Mouse (Mus musculus): ENCODE measurements at regions not wholly inside any gene's neighbourhood (a gene's known extent, or its start where the extent isn't known, plus 50 kb on each side); places are given as distances from the start of the nearest gene placed in this dataset.
"Not testable (repeated sequence)": the region's sequence is repeated elsewhere in the genome, so short reads cannot be mapped to it uniquely, and the experiment has no call there.

GRCm38 (mm10) chr3:31508471-31508870 is 198.3 kb upstream of the Slc7a14 start:
- no peak for DNase-seq (ENCODE audit: low read depth, low spot score)

DNA sequence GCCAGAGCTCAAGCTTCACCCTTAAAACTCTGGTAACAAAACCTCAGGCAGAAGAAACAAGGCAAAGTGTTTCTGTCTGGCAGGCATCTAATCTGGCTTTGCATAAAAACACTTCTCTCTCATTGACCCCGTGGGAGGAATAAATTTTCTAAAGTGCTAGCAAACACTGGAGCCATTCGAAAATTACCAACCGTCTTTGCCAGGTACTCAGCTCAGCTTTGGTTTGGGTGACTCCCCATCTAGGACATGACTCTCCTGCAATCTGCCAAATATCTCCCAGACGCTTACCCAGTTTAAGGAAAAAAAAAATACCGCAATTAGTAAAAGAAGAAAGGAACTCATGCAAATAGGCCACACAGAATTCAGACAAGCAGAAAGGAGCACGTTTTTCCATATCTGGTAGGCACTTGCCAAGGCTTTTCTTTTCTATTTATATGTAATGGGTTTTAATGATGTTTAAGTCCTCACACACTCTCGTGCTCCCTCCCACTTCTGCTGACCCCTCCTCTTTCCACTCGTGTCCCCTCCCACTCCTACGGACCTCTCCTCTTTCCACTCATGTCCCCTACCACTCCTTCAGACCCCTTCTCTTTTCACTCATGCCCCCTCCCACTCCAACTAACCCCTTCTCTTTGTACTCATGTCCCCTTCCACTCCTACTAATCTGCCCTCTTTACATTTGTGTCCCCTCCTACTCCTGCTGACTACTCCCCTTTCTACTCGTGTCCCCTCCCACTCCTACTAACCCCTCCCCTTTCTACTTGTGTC is 189.2 kb upstream of the Slc7a14 start:
- DNase-seq (ENCODE audit: low read depth, low spot score) = peak; percentile 12

DNA sequence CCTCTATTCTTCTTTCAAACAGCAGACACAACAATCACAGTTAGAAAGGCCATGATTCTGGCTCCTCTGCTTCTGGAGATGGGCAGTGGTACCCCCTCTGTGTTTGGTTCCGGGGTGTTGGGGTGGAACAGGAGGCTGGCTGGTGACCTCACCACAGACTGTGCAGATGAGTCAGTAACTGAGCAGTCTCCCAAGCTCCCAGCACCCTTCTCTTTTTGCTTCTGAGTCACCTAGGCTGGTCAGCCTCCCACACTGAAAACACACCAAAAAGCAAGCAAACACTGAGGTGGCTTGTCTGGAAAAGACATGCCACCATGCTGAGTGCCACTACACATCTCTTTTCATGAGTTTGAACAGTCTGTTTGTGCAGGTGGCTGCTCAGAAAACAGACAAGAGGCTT is 185.1 kb upstream of the Slc7a14 start:
- peak; percentile 9 for DNase-seq (ENCODE audit: low read depth, low spot score)

DNA sequence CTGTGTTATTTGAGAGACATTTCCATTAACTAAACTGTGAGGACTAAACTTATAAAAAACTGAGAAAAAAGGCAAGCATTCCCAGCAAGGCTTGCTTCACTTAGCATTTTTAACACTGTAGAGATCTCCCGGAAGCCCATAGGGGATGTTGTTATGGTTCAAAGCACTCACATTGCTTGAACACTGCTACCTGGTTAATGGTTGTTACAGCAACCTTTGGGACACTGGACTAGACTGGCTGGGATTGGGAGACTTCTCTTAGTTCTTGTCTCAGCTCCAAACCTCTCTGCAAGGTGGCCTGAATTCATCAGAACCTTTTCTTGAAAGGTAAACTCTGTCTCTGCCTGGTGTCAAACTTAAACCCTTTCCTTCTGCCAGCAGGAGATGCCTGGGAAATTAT is 184.5 kb upstream of the Slc7a14 start:
- DNase-seq (ENCODE audit: low read depth, low spot score) = no peak

DNA sequence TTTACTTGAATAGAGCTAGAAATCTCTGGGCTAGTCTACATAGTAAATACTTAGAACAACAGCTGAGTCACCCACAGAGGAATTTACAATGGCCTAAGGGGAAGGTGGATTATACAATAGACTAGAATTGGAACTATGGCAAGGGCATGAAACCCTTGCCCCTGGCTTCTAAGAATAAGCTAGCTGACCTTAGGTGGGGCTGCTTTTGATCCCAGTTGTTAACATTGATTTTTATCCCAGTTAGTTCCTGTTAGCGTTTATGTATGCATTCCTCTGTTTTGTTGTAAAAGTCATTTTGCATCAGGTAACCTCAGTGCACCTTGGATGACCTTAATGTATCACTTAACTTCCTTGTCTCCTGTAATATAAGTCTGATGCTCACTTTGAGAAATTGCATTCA is 181.6 kb upstream of the Slc7a14 start:
- DNase-seq (ENCODE audit: low read depth, low spot score) = not testable (repeated sequence)

DNA sequence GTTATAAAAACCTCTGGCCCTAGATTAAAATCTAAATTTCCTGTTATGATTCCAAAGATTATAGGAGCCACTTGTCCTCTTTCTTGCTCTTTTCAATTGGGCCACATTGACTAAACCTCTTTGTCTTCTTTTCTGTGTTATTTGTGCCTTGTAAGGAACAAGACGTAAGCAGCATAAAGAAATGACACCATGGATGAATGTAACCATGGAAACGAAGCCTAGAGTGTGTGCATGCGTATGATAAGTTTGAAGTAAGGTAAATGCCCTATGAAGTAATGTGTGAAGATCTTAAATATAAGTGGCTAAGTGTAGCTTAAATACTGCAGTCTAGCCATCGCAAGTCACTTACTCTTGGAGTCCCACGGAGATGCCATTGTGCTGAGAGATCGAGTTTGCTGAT is 177.4 kb upstream of the Slc7a14 start:
- DNase-seq (ENCODE audit: low read depth, low spot score) = no peak

DNA sequence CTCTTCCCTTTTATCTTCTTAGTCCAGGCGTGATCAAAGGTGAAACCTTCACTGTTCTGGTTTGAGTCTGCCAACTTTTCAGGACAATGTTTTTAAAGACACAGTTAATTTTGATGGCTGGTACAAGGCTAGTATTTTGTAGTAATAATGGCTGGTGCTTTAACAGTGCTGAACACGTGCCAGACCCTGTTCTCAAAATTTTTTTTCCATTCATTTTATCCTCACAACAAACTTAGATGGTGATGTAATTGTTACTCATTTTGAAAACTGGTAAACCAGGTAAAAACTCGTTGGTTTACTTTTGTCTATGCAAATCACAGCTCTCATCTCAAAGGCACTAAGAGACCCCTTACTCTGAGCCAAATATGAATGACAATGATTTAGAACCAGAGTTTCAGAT is 171.8 kb upstream of the Slc7a14 start:
- no peak for DNase-seq (ENCODE audit: low read depth, low spot score)

DNA sequence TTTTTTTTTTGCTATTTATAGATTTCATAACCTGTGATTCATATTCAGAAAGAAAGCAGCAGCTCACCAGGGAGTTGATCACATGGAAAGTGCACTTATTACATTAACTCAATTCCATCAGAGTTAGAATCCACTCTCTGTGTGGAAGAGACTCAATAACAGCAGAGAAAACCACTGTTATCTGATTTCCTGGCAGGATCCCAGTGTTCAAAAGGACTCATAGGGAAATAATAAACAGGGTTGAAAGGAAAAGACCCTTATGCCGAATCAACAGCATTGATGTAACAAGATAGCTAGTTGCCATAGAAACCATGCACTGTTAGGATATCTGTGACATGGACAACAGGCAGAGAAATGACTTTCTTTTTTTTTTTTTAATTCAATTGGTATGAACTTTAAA is 157.7 kb upstream of the Slc7a14 start:
- DNase-seq (ENCODE audit: low read depth, low spot score) = no peak

- no peak for DNase-seq (ENCODE audit: low read depth, low spot score)
Measured at GRCm38 (mm10) chr3:31464260-31464659, 154.1 kb upstream of the Slc7a14 start.

GRCm38 (mm10) chr3:31459456-31459855 is 149.3 kb upstream of the Slc7a14 start:
- DNase-seq (ENCODE audit: low read depth, low spot score) = no peak

- no peak for DNase-seq (ENCODE audit: low read depth, low spot score)
Measured at GRCm38 (mm10) chr3:31457938-31458337, 147.8 kb upstream of the Slc7a14 start.

GRCm38 (mm10) chr3:31455031-31455430 is 144.9 kb upstream of the Slc7a14 start:
- DNase-seq (ENCODE audit: low read depth, low spot score) = no peak

DNA sequence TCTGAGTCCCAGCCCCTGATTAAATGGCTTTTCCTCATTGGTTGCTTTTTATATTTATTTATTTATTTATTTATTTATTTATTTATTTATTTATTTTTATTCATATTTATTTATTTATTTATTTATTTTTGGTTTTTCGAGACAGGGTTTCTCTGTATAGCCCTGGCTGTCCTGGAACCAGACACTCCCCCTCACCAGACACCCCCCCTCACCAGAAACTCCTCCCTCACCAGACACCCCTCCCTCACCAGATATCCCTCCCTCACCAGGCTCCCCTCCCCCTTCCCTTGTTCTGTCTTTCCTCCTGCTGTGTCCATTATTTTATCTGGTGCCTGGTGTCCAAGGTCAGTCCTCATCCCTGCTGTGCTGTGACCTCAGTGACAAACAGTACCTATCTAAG is 134.7 kb upstream of the Slc7a14 start:
- no peak for DNase-seq (ENCODE audit: low read depth, low spot score)

GRCm38 (mm10) chr3:31444311-31444710 is 134.1 kb upstream of the Slc7a14 start:
- no peak for DNase-seq (ENCODE audit: low read depth, low spot score)

DNA sequence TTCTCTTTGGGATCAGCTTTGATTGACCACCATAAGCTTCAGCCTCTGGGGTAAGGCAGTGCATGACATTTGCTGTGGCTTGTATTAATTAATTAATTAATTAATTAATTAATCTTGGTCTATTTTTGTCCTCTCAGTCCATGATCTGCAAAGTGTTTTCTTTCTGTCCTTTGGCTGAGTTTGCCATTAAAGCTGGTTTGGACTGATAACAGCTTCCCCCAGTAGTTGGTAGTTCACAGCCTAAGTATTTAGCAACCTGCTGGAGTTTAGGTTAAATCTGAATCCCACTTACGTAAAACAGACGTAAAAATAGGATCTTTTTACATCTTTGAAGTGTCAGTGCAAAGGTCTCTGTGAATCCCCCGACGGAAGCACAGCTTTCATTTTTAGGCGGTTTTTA is 133.7 kb upstream of the Slc7a14 start:
- no peak for DNase-seq (ENCODE audit: low read depth, low spot score)

GRCm38 (mm10) chr3:31440282-31440681 is 130.1 kb upstream of the Slc7a14 start:
- DNase-seq (ENCODE audit: low read depth, low spot score) = no peak

DNA sequence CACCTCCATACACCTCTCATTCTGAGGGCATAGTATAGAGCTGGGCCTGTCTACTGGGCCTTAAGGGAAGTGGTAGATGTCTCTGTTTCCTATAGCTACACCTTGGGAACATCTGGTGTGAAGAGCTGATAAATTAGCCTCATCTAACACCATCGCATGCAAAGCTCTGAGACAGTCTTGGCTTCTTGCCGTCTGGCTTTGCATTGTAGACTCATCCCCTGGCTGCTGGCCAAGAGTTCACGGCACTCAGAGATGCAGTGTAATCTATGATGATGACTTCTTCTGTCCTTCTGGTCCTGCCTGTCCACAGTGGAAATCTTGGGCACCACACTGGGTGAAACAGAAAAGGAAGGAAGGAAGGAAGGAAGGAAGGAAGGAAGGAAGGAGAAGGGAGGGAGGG is 127.8 kb upstream of the Slc7a14 start:
- no peak for DNase-seq (ENCODE audit: low read depth, low spot score)

DNA sequence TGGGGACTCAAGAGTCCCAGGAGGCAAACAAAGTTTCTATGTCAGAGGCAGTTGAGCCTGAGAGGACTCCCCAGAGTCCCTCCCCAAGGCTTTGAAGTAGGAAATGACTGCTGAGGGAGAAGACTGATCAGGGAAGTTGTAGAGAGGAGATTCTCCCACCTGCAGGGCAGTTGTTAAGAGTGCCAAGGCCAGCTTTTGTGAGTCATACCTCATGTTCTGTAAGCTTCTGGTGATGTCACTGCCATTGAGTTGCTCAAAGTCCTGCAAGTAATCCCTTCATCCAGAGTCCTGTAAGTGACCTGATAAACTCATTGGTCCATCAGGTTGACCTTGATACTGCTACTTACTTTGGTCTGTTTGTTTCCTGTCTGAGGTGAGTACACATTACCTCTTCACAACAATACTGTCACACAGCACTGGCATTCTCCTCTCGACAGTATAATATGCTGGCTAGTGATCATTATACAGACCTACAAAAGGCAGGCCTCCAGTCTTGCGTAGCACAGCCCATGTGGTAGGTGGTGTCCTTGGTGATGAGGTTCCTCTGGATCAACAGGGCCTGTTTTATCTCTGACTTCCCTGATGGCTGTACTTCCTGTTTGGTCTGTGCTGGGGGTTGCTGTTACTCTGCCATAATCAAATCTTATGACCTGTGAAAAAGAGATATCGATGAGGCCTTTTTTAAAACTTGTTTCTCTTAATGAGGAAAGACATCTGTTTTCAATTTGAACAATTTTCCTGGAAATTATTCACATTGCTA is 125.2 kb upstream of the Slc7a14 start:
- DNase-seq (ENCODE audit: low read depth, low spot score) = no peak

- DNase-seq (ENCODE audit: low read depth, low spot score) = no peak
Measured at GRCm38 (mm10) chr3:31433201-31433600, 123.0 kb upstream of the Slc7a14 start.

DNA sequence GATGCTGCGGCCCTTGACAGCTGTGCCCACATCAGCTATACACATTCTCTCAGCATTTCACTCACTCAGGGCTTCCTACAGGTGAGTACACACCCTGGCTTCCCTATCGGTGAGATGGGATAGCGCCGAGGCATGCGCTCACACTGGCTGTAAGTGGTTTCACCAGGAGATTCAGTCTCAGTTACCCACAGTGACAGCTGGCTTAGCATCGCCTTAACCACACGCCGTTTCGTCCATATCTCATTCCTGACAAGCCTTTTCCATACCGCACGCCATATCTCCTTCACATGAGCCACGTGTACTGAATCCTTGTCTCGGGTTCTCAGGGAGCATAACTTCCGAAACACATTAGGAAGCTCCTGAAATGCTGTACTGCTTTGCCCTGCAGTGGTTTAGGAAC is 113.3 kb upstream of the Slc7a14 start:
- DNase-seq (ENCODE audit: low read depth, low spot score) = no peak

DNA sequence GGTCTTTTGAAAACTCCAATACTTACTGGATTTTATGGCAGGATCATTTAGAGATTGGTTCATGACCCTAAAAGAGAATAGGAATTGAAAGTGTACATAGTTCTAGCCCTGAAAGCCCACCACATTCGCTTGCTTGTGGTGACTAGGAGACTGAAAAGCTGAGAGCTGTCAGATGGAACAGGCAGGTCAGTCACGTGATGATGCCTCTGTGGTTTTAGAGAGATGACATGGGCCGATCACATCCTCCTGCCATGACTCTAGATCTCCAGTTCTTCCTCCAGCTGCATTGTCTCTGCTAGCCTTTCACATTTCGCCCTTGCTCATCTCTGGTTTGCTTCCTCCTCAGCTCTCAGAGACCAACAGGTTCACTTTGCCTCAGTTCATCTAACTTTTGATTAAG is 98.6 kb upstream of the Slc7a14 start:
- no peak for DNase-seq (ENCODE audit: low read depth, low spot score)

DNA sequence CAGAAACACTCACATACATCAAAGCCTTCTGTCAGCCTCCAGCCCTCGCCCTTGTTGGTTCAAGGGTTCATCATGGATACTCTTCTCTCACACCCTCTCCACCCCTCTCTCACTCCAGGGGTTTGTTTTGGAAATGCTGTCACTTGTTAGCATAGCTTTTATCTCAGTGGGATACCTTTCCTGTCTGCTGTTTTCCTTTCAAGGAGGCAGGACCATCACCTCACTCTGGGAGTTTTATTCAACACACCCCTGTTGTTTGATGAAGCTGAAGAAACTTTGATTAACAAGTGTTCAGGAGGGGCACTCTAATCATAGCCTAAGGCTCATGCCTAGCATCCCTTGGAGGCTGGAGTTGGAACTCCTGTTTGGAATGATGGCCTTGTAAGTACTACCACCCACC is 95.7 kb upstream of the Slc7a14 start:
- DNase-seq (ENCODE audit: low read depth, low spot score) = no peak

DNA sequence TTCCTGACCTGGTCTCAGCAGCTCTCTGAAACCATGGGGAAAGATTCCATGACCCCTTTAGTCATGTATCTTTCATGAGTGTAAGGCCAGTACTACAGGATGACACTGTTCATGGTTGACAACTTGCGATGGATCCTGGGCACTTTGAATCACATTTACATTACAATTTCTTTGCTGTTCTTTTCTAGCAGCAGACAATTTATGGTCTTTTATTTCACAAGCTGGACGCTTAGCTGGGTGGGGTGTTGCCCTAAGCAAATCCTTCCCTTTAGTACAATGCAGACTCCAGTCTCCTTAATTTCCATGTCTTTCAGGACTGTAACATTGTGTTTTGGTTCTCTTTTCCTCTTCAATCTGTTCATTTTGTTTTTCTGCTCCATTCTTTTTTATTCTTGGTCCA is 89.0 kb upstream of the Slc7a14 start:
- DNase-seq (ENCODE audit: low read depth, low spot score) = no peak
